Mouse (Mus musculus) small intestine, adult 2 months (tissue): ENCODE measurements around the gene Fshr.

Experiments used
- CTCF ChIP-seq: fragments of 200-500 bp; IDR thresholded peaks from 2 replicates; pipeline ENCODE4 v1.5.1; 2012; ENCODE audit warnings: low read depth, mild to moderate bottlenecking, control low read depth, inconsistent platforms, low read length, moderate library complexity, mixed read lengths; ENCODE audit not compliant: insufficient replicate concordance, insufficient read length; ENCODE audit errors: extremely low read depth
- POLR2A ChIP-seq: fragments of 200-500 bp; IDR thresholded peaks from 2 replicates; pipeline ENCODE4 v1.6.1; 2012; ENCODE audit warnings: low read depth, mild to moderate bottlenecking, control low read depth, inconsistent platforms, low read length, moderate library complexity

DNA sequence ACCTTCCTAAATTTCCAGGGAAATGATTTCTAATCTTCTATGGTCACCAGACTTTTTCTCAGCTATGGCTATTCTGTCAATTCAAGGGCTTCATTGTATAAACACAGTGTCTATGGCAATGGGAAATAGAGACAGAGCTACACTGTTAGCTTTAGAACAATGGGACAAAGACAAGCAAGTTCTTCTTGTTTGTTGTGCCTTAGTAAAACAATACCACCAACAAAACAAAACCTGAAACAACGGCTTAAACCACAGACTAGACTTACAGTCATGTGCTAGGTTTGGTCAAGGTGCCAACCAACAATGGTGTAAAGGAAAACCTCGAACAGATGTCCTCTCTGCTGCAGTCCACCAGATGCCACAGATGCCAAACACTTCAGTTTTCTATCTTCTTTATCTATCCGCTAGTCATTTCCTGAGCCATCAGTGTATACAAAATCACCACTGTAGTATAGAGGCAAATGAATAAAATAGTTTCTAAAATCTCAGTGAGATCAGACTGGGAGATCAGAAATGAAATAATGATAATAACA is 149.4 kb downstream of the Fshr start:
- TF ChIP-seq CTCF, result no peak
- no peak for TF ChIP-seq POLR2A
